Mouse (Mus musculus): ENCODE results near the gene Arid1b. TPM values are rescaled to one million over a fixed set of nuclear protein-coding genes. Genes with fewer than 3 reads are reported as not detected.

Arid1b gene
- total RNA-seq, 2 experiments from 2014 or later = 15.2 to 23.0 TPM

- ATAC-seq (ENCODE audit: poor library complexity, severe bottlenecking) = no peak
Measured at GRCm38 (mm10) chr17:5179004-5179403, 184.9 kb downstream of the Arid1b start.

GRCm38 (mm10) chr17:5179412-5179811 lies 185.3 kb downstream of the Arid1b start:
- no peak for ATAC-seq (ENCODE audit: poor library complexity, severe bottlenecking)

GRCm38 (mm10) chr17:5179925-5180525 lies 185.9 kb downstream of the Arid1b start:
- no peak for ATAC-seq (ENCODE audit: poor library complexity, severe bottlenecking)

- no peak; the same call in 1 of the 2 replicates for ATAC-seq (ENCODE audit: poor library complexity, severe bottlenecking)
Measured at GRCm38 (mm10) chr17:5180925-5181324, 186.8 kb downstream of the Arid1b start.

GRCm38 (mm10) chr17:5182493-5182892 lies 188.4 kb downstream of the Arid1b start:
- ATAC-seq (ENCODE audit: poor library complexity, severe bottlenecking) = no peak

- ATAC-seq (ENCODE audit: poor library complexity, severe bottlenecking) = no peak
Measured at GRCm38 (mm10) chr17:5185501-5185900, 191.4 kb downstream of the Arid1b start.

GRCm38 (mm10) chr17:5187546-5187945 lies 193.4 kb downstream of the Arid1b start:
- ATAC-seq (ENCODE audit: poor library complexity, severe bottlenecking) = peak; percentile 66

GRCm38 (mm10) chr17:5188400-5188799 lies 194.3 kb downstream of the Arid1b start:
- ATAC-seq (ENCODE audit: poor library complexity, severe bottlenecking) = no peak

GRCm38 (mm10) chr17:5189551-5190351 lies 195.6 kb downstream of the Arid1b start:
- ATAC-seq (ENCODE audit: poor library complexity, severe bottlenecking) = peak; percentile 91

GRCm38 (mm10) chr17:5190367-5190766 lies 196.2 kb downstream of the Arid1b start:
- no peak for ATAC-seq (ENCODE audit: poor library complexity, severe bottlenecking)

GRCm38 (mm10) chr17:5194157-5194916 lies 200.2 kb downstream of the Arid1b start:
- no peak for ATAC-seq (ENCODE audit: poor library complexity, severe bottlenecking)

GRCm38 (mm10) chr17:5195397-5195796 lies 201.3 kb downstream of the Arid1b start:
- peak; percentile 95 for ATAC-seq (ENCODE audit: poor library complexity, severe bottlenecking)

- peak; percentile 36; the same call in 1 of the 2 replicates for ATAC-seq (ENCODE audit: poor library complexity, severe bottlenecking)
Measured at GRCm38 (mm10) chr17:5196005-5196404, 201.9 kb downstream of the Arid1b start.

GRCm38 (mm10) chr17:5196508-5196907 lies 202.4 kb downstream of the Arid1b start:
- no peak for ATAC-seq (ENCODE audit: poor library complexity, severe bottlenecking)

GRCm38 (mm10) chr17:5197083-5197482 lies 203.0 kb downstream of the Arid1b start:
- ATAC-seq (ENCODE audit: poor library complexity, severe bottlenecking) = no peak

GRCm38 (mm10) chr17:5197765-5198164 lies 203.6 kb downstream of the Arid1b start:
- ATAC-seq (ENCODE audit: poor library complexity, severe bottlenecking) = no peak

GRCm38 (mm10) chr17:5198252-5198651 lies 204.1 kb downstream of the Arid1b start:
- ATAC-seq (ENCODE audit: poor library complexity, severe bottlenecking) = no peak

- ATAC-seq (ENCODE audit: poor library complexity, severe bottlenecking) = no peak
Measured at GRCm38 (mm10) chr17:5198811-5199210, 204.7 kb downstream of the Arid1b start.

GRCm38 (mm10) chr17:5200638-5201037 lies 206.5 kb downstream of the Arid1b start:
- no peak for ATAC-seq (ENCODE audit: poor library complexity, severe bottlenecking)

GRCm38 (mm10) chr17:5201859-5202598 lies 207.9 kb downstream of the Arid1b start:
- peak; percentile 70 for ATAC-seq (ENCODE audit: poor library complexity, severe bottlenecking)

- no peak for ATAC-seq (ENCODE audit: poor library complexity, severe bottlenecking)
Measured at GRCm38 (mm10) chr17:5202756-5203155, 208.6 kb downstream of the Arid1b start.
